Mouse (Mus musculus) macrophage (primary cell): ENCODE results near the gene Zfp513. TPM values are rescaled to one million over a fixed set of nuclear protein-coding genes. Genes with fewer than 3 reads are reported as not detected.

Experiments
- H3K27ac ChIP-seq: fragments of 350-480 bp; formaldehyde crosslinking; 2 replicates; pipeline ENCODE4 v1.9.0; 2021
- H3K36me3 ChIP-seq: fragments of 350-480 bp; formaldehyde crosslinking; 2 replicates; pipeline ENCODE4 v1.9.0; 2021; ENCODE audit errors: inconsistent target
- H3K4me3 ChIP-seq: fragments of 350-480 bp; formaldehyde crosslinking; 2 replicates; pipeline ENCODE4 v1.9.0; 2021; ENCODE audit errors: inconsistent target
- H3K79me2 ChIP-seq: fragments of 350-480 bp; formaldehyde crosslinking; 2 replicates; pipeline ENCODE4 v1.9.0; 2021; ENCODE audit errors: inconsistent target
- WGBS: methylation state at CpG from one replicate; pipeline ENCODE4 v1.1.7; 2026; ENCODE audit warnings: inconsistent platforms; ENCODE audit not compliant: missing documents; 5-methylcytosine and 5-hydroxymethylcytosine counted together
- polyA plus RNA-seq: library from polyadenylated mRNA; stranded (reverse); fragments of 250-400 nt; gene quantifications from 3 replicates; pipeline ENCODE4 v1.2.4, GENCODE M21; 2018; ENCODE audit warnings: inconsistent platforms

Zfp513 gene
- polyA plus RNA-seq, 1 experiment from 2014 or later = 33.4 TPM

GRCm38 (mm10) chr5:31194486-31195485 is 7.3 kb downstream of the Zfp513 start:
- Histone ChIP-seq H3K36me3 (peaks cover 59% of the 10 kb centered on the region), H3K79me2 (peaks cover 66% of the 10 kb centered on the region), H3K4me3 (peak overlapping the region; percentile 99; the same call in 1 of the 2 replicates), H3K27ac (peak overlapping the region; percentile 90)
- WGBS = 97% methylated on average over 16 of the region's 16 CpGs

GRCm38 (mm10) chr5:31193631-31194281 is 8.3 kb downstream of the Zfp513 start:
- peaks cover 54% of the 10 kb centered on the region for H3K36me3 ChIP-seq
- peak overlapping the region; percentile 99 for H3K4me3 ChIP-seq
- peak overlapping the region; percentile 90 for H3K27ac ChIP-seq
- H3K79me2 ChIP-seq = peaks cover 56% of the 10 kb centered on the region
- WGBS = 7% methylated on average over 25 of the region's 25 CpGs

- under 1% methylated on average over 48 of the region's 48 CpGs for WGBS
- H3K4me3 ChIP-seq = peak within 1 kb of the TSS; percentile 99
- peaks cover 51% of the 10 kb centered on the region for H3K79me2 ChIP-seq
- H3K27ac ChIP-seq = peak within 1 kb of the TSS; percentile 90
- H3K36me3 ChIP-seq = peaks cover 48% of the 10 kb centered on the region
Observed at GRCm38 (mm10) chr5:31192939-31193630, 9.0 kb downstream of the Zfp513 start, which contains the start of the genes Snx17 and Eif2b4. Gene Snx17, plus strand, starts transcription at chr5:31193227. Gene Eif2b4, minus strand, starts transcription at chr5:31193430.

- Histone ChIP-seq H3K36me3 (peaks cover 46% of the 10 kb centered on the region), H3K27ac (peak overlapping the region; percentile 90), H3K4me3 (peak overlapping the region; percentile 99), H3K79me2 (peaks cover 43% of the 10 kb centered on the region)
- 13% methylated on average over 41 of the region's 42 CpGs for WGBS
Observed at GRCm38 (mm10) chr5:31192045-31192938, 9.8 kb downstream of the Zfp513 start.

- peaks cover 30% of the 10 kb centered on the region for H3K79me2 ChIP-seq
- H3K4me3 ChIP-seq = no peak overlapping the region
- H3K36me3 ChIP-seq = peaks cover 36% of the 10 kb centered on the region
- H3K27ac ChIP-seq = no peak overlapping the region
- 95% methylated on average over 8 of the region's 9 CpGs for WGBS
Observed at GRCm38 (mm10) chr5:31190201-31190600, 11.9 kb downstream of the Zfp513 start.

- H3K27ac ChIP-seq = no peak overlapping the region
- H3K4me3 ChIP-seq = no peak overlapping the region
- peaks cover 26% of the 10 kb centered on the region for H3K36me3 ChIP-seq
- WGBS = 76% methylated on average over 4 of the region's 4 CpGs
- H3K79me2 ChIP-seq = peaks cover 11% of the 10 kb centered on the region; the same call in 1 of the 2 replicates
Observed at GRCm38 (mm10) chr5:31188223-31188840, 13.8 kb downstream of the Zfp513 start.

GRCm38 (mm10) chr5:31183678-31184077 is 18.4 kb downstream of the Zfp513 start:
- no peak overlapping the region for H3K27ac ChIP-seq
- peaks cover 7% of the 10 kb centered on the region for H3K36me3 ChIP-seq
- H3K4me3 ChIP-seq = no peak overlapping the region
- 85% methylated on average over 4 of the region's 4 CpGs for WGBS
- peaks cover 10% of the 10 kb centered on the region for H3K79me2 ChIP-seq

- 94% methylated on average over 9 of the region's 9 CpGs for WGBS
- Histone ChIP-seq H3K27ac (peak overlapping the region; percentile 85), H3K36me3 (no peaks in the 10 kb centered on the region), H3K79me2 (peaks cover 34% of the 10 kb centered on the region), H3K4me3 (peak overlapping the region; percentile 100; the same call in 1 of the 2 replicates)
Observed at GRCm38 (mm10) chr5:31181183-31181770, 20.8 kb downstream of the Zfp513 start.

- Histone ChIP-seq H3K79me2 (peaks cover 46% of the 10 kb centered on the region), H3K27ac (peak within 1 kb of the TSS; percentile 85), H3K4me3 (peak within 1 kb of the TSS; percentile 100), H3K36me3 (no peaks in the 10 kb centered on the region)
- 1% methylated on average over 57 of the region's 59 CpGs for WGBS
Observed at GRCm38 (mm10) chr5:31179766-31180630, 22.1 kb downstream of the Zfp513 start, which contains the start of the genes Gm29609 and Gtf3c2. Gene Gm29609, minus strand, starts transcription at chr5:31179911. Gene Gtf3c2, minus strand, starts transcription at chr5:31180144.

GRCm38 (mm10) chr5:31179301-31179765 is 22.8 kb downstream of the Zfp513 start:
- H3K36me3 ChIP-seq = no peaks in the 10 kb centered on the region
- WGBS = under 1% methylated on average over 25 of the region's 25 CpGs

GRCm38 (mm10) chr5:31168630-31169029 is 33.5 kb downstream of the Zfp513 start:
- H3K4me3 ChIP-seq = no peak overlapping the region
- peaks cover 4% of the 10 kb centered on the region; the same call in 1 of the 2 replicates for H3K79me2 ChIP-seq
- peaks cover 84% of the 10 kb centered on the region for H3K36me3 ChIP-seq
- no peak overlapping the region for H3K27ac ChIP-seq
- 96% methylated on average over 4 of the region's 4 CpGs for WGBS

More at GRCm38 (mm10) chr5:31179301-31179765, 22.8 kb downstream of the Zfp513 start:
- Histone ChIP-seq H3K4me3 (peak overlapping the region; percentile 100), H3K79me2 (peaks cover 53% of the 10 kb centered on the region), H3K27ac (peak overlapping the region; percentile 85)

GRCm38 (mm10) chr5:31164878-31165277 is 37.2 kb downstream of the Zfp513 start:
- H3K79me2 ChIP-seq = no peaks in the 10 kb centered on the region
- WGBS = 100% methylated on average over 1 of the region's 1 CpGs
- H3K36me3 ChIP-seq = peaks cover 83% of the 10 kb centered on the region
- no peak overlapping the region for H3K27ac ChIP-seq
- H3K4me3 ChIP-seq = no peak overlapping the region
